Mouse (Mus musculus) myocyte (in vitro differentiated cells): ENCODE measurements around the gene Klk6. TPM values are rescaled to one million over a fixed set of nuclear protein-coding genes. Genes with fewer than 3 reads are reported as not detected.

Source experiments
- H3K27me3 ChIP-seq: one replicate; pipeline ENCODE4 v1.6.1; 2011; ENCODE audit not compliant: control insufficient read depth, insufficient read depth, insufficient read length
- H3K36me3 ChIP-seq: one replicate; pipeline ENCODE4 v1.6.1; 2011; ENCODE audit not compliant: control insufficient read depth, insufficient read depth
- H3K4me2 ChIP-seq: one replicate; pipeline ENCODE4 v1.6.1; 2011; ENCODE audit warnings: low read depth, control low read depth
- H3K4me3 ChIP-seq: one replicate; pipeline ENCODE4 v1.5.1; 2011; ENCODE audit warnings: mild to moderate bottlenecking, control low read depth, moderate library complexity
- H3K79me2 ChIP-seq: one replicate; pipeline ENCODE4 v1.6.1; 2011; ENCODE audit not compliant: control insufficient read depth, insufficient read depth
- H3ac ChIP-seq: one replicate; pipeline ENCODE4 v1.6.1; 2011; ENCODE audit not compliant: control insufficient read depth, insufficient read length
- CEBPB ChIP-seq: IDR thresholded peaks from 2 replicates; pipeline ENCODE4 v1.6.1; 2011; ENCODE audit warnings: mild to moderate bottlenecking, moderate library complexity; ENCODE audit not compliant: poor library complexity, insufficient read depth, severe bottlenecking
- E2F4 ChIP-seq: IDR thresholded peaks from one replicate; pipeline ENCODE4 v1.6.1; 2011; ENCODE audit warnings: mild to moderate bottlenecking, control low read depth, moderate library complexity; ENCODE audit not compliant: insufficient read depth
- MAX ChIP-seq: IDR thresholded peaks from one replicate; pipeline ENCODE4 v1.6.1; 2011; ENCODE audit warnings: low read depth, mild to moderate bottlenecking, control low read depth
- MYOD1 ChIP-seq, 3 experiments: IDR thresholded peaks; one replicate each; pipeline ENCODE4 v1.6.1; 2011; ENCODE audit warnings: control low read depth in 2 of 3, low read depth in 2 of 3, mild to moderate bottlenecking in 2 of 3, moderate library complexity in 1 of 3; ENCODE audit not compliant: insufficient read length in 2 of 3, control insufficient read depth in 1 of 3
- MYOG ChIP-seq, 3 experiments: IDR thresholded peaks; one replicate each; pipeline ENCODE4 v1.6.1; 2011; ENCODE audit warnings: control low read depth in 2 of 3, low read depth in 2 of 3, mild to moderate bottlenecking in 2 of 3; ENCODE audit not compliant: insufficient read length in 2 of 3, control insufficient read depth in 1 of 3, insufficient read depth in 1 of 3
- POLR2A ChIP-seq: IDR thresholded peaks from one replicate; pipeline ENCODE4 v1.6.1; 2011; ENCODE audit warnings: low read depth, mild to moderate bottlenecking, control low read depth, moderate library complexity; ENCODE audit not compliant: insufficient read length
- POLR2AphosphoS2 ChIP-seq: IDR thresholded peaks from one replicate; pipeline ENCODE4 v1.6.1; 2011; ENCODE audit warnings: low read depth, control low read depth; ENCODE audit not compliant: insufficient read length
- REST ChIP-seq: IDR thresholded peaks from one replicate; pipeline ENCODE4 v1.6.1; 2011; ENCODE audit warnings: mild to moderate bottlenecking, control low read depth, moderate library complexity; ENCODE audit not compliant: insufficient read depth, insufficient read length
- SRF ChIP-seq: IDR thresholded peaks from one replicate; pipeline ENCODE4 v1.6.1; 2011; ENCODE audit warnings: low read depth; ENCODE audit not compliant: control insufficient read depth, insufficient read length
- TCF12 ChIP-seq: IDR thresholded peaks from one replicate; pipeline ENCODE4 v1.6.1; 2011; ENCODE audit warnings: mild to moderate bottlenecking, control low read depth; ENCODE audit not compliant: poor library complexity, insufficient read depth, severe bottlenecking
- TCF3 ChIP-seq: IDR thresholded peaks from one replicate; pipeline ENCODE4 v1.6.1; 2011; ENCODE audit warnings: low read depth, control low read depth; ENCODE audit not compliant: insufficient read length
- USF1 ChIP-seq: IDR thresholded peaks from one replicate; pipeline ENCODE4 v1.6.1; 2011; ENCODE audit warnings: low read depth, mild to moderate bottlenecking, control low read depth, moderate library complexity
- polyA plus RNA-seq: library from polyadenylated mRNA; unstranded; fragments of >200 nt; fragmentation: generic; extraction: Trizol; gene quantifications from one replicate; pipeline ENCODE4 v1.2.1, GENCODE M21; 2012; ENCODE audit warnings: missing spikeins

The Klk6 gene
- polyA plus RNA-seq, 1 experiment = not detected

DNA sequence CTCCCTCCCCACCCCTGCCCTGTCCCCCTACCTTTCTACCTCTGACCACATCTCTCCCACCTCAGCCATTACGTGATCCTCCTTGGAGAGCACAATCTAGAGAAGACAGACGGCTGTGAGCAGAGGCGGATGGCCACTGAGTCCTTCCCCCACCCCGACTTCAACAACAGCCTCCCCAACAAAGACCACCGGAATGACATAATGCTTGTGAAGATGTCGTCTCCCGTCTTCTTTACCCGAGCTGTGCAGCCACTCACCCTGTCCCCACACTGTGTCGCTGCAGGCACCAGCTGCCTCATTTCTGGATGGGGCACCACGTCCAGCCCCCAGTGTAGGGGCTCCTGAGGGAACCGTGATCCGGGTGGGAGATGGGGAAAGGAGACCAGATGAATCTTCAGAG is 46.9 kb upstream of the Klk6 start:
- no peak for TF ChIP-seq POLR2A
- no peak for TF ChIP-seq USF1
- TF ChIP-seq TCF12 = no peak
- TF ChIP-seq REST = no peak
- no peak for TF ChIP-seq POLR2AphosphoS2
- TF ChIP-seq SRF = no peak
- no peak for TF ChIP-seq E2F4
- no peak for TF ChIP-seq MYOD1 (IDR thresholded peaks at IDR 0.05; ENCODE audit: control insufficient read depth in 1 of 3, insufficient read length in 2 of 3, low read depth in 2 of 3)
- no peak for TF ChIP-seq CEBPB
- no peak for TF ChIP-seq MAX
- TF ChIP-seq TCF3 = no peak
- no peak for TF ChIP-seq MYOG (IDR thresholded peaks at IDR 0.05; ENCODE audit: control insufficient read depth in 1 of 3, insufficient read depth in 1 of 3, insufficient read length in 2 of 3, low read depth in 2 of 3)
- H3K27me3 ChIP-seq = no peaks in the 10 kb centered on the region
- no peaks in the 10 kb centered on the region for H3K36me3 ChIP-seq
- no peak overlapping the region for H3K4me3 ChIP-seq
- H3K79me2 ChIP-seq = no peaks in the 10 kb centered on the region
- H3K4me2 ChIP-seq = no peak overlapping the region
- H3ac ChIP-seq = no peak overlapping the region

DNA sequence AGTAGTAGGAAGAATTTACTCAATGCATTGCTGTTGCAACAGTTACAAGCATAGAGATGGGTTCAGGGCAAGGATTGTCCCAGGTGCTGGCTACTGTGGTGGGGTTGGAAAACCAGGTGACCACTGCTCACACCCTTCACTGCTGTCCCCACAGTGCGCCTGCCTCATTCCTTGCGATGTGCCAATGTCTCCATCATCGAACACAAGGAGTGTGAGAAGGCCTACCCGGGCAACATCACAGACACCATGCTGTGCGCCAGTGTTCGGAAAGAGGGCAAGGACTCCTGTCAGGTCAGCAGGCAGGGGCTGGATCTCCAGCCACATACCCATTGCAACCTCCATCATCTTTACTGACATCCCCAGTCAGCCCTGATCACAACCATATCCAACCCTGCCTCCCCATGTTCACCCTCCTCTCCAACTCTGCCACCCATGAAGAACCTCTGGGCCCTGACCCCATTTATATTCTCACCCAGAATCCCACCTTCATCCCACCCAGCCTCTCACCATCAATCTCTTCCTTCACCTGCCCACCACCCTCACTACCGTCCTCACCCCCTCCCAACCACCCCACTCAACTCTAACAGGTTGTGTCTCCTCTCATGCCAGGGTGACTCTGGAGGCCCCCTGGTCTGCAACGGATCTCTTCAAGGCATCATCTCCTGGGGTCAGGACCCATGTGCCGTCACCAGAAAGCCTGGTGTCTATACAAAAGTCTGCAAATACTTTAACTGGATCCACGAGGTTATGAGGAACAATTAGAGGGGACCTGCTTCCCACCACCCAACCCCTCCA is 45.9 kb upstream of the Klk6 start:
- Histone ChIP-seq H3ac (no peak overlapping the region), H3K79me2 (no peaks in the 10 kb centered on the region), H3K27me3 (no peaks in the 10 kb centered on the region), H3K4me2 (no peak overlapping the region), H3K36me3 (no peaks in the 10 kb centered on the region), H3K4me3 (no peak overlapping the region)
- TF ChIP-seq MYOG (IDR thresholded peaks at IDR 0.05; ENCODE audit: control insufficient read depth in 1 of 3, insufficient read depth in 1 of 3, insufficient read length in 2 of 3, low read depth in 2 of 3) (no peak), TCF12 (no peak), CEBPB (no peak), REST (no peak), MAX (no peak), POLR2A (no peak), POLR2AphosphoS2 (no peak), TCF3 (no peak), E2F4 (no peak)

DNA sequence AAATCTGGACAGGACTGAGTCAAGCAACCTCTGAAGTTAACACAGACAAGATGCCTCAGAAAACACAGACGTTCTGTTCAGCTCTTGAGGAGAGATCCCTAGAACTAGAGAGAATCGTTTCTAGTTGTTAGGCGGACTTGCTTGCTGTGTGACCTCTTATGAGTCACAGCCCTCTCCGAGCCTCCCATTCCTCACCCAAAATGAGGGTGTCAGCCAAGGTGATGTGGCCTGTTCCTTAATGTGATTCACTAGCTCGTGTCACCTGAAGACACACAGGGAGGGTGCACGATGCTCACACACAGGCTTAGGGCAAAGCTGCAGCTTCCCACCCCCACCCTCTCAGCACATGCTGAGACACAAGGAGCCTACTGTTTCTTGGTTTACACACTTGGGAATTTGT is 44.1 kb upstream of the Klk6 start:
- no peaks in the 10 kb centered on the region for H3K79me2 ChIP-seq
- H3K27me3 ChIP-seq = no peaks in the 10 kb centered on the region
- no peak overlapping the region for H3ac ChIP-seq
- peak overlapping the region; percentile 18 for H3K4me2 ChIP-seq
- no peaks in the 10 kb centered on the region for H3K36me3 ChIP-seq
- H3K4me3 ChIP-seq = no peak overlapping the region
- TF ChIP-seq MAX = no peak
- TF ChIP-seq CEBPB = no peak
- TF ChIP-seq USF1 = no peak
- no peak for TF ChIP-seq REST
- no peak for TF ChIP-seq MYOG (IDR thresholded peaks at IDR 0.05; ENCODE audit: control insufficient read depth in 1 of 3, insufficient read depth in 1 of 3, insufficient read length in 2 of 3, low read depth in 2 of 3)
- TF ChIP-seq SRF = no peak
- TF ChIP-seq E2F4 = no peak
- no peak for TF ChIP-seq TCF12
- TF ChIP-seq TCF3 = no peak
- TF ChIP-seq MYOD1 (IDR thresholded peaks at IDR 0.05; ENCODE audit: control insufficient read depth in 1 of 3, insufficient read length in 2 of 3, low read depth in 2 of 3) = no peak
- no peak for TF ChIP-seq POLR2A
- TF ChIP-seq POLR2AphosphoS2 = no peak

DNA sequence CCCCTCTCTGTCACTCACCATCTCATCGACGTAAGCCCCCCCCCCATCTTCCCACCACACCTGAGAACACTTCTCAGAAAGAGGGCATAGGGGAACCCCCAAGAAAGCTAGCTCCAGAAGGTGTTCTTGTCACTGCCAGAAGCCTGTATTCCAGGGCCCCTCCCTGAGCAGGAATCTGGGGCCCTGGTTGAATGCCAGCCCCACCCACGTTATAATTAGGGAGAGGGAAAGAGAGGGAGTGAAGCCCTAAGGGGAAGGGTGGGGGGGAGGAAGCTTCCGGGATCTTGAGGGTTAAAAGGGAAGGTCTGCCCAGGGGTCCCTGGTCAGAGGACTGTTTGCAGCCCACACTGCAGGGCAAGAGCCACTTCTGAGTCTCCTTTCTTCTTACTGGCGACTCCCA is 43.6 kb upstream of the Klk6 start, which contains the start of gene Klk10:
Klk10 (plus strand) TSS at position 290 of the 400 bp plus-strand sequence.
- TF ChIP-seq MYOG (IDR thresholded peaks at IDR 0.05; ENCODE audit: control insufficient read depth in 1 of 3, insufficient read depth in 1 of 3, insufficient read length in 2 of 3, low read depth in 2 of 3) (no peak), POLR2A (no peak), E2F4 (no peak), REST (no peak), POLR2AphosphoS2 (no peak), TCF3 (no peak), MYOD1 (IDR thresholded peaks at IDR 0.05; ENCODE audit: control insufficient read depth in 1 of 3, insufficient read length in 2 of 3, low read depth in 2 of 3) (no peak), SRF (no peak), MAX (no peak), CEBPB (no peak), USF1 (no peak), TCF12 (no peak)
- H3ac ChIP-seq = no peak within 1 kb of the TSS
- no peaks in the 10 kb centered on the region for H3K36me3 ChIP-seq
- no peak within 1 kb of the TSS for H3K4me3 ChIP-seq
- H3K4me2 ChIP-seq = peak within 1 kb of the TSS; percentile 18
- no peaks in the 10 kb centered on the region for H3K27me3 ChIP-seq
- no peaks in the 10 kb centered on the region for H3K79me2 ChIP-seq
